Mouse (Mus musculus): Measurements from ENCODE around the gene Npr2. TPM values are rescaled to one million over a fixed set of nuclear protein-coding genes. Genes with fewer than 3 reads are reported as not detected.

The Npr2 gene
- polyA plus RNA-seq, 1 experiment from 2014 or later: 12.8 TPM

GRCm38 (mm10) chr4:43656339-43657109, 24.8 kb downstream of the Npr2 start, which contains the start of gene Hint2:
Gene Hint2 (minus strand): TSS chr4:43656466.
- Histone ChIP-seq H3K9ac (peak within 1 kb of the TSS; percentile 97), H3K36me3 (replicated peaks) (no peaks in the 10 kb centered on the region), H3K27me3 (replicated peaks) (0 out of 2 replicates have a peak, but pooled peaks cover 7% of the 10 kb centered on the region), H3K4me2 (peak within 1 kb of the TSS; percentile 93), H3K4me3 (peak within 1 kb of the TSS; percentile 93), H3K27ac (peak within 1 kb of the TSS; percentile 95), H3K4me1 (peaks cover 13% of the 10 kb centered on the region), H3K9me3 (no peaks in the 10 kb centered on the region)
- peak; percentile 98 for ATAC-seq (replicated peaks)
- 2% methylated on average over 34 of the region's 34 CpGs for WGBS

DNA sequence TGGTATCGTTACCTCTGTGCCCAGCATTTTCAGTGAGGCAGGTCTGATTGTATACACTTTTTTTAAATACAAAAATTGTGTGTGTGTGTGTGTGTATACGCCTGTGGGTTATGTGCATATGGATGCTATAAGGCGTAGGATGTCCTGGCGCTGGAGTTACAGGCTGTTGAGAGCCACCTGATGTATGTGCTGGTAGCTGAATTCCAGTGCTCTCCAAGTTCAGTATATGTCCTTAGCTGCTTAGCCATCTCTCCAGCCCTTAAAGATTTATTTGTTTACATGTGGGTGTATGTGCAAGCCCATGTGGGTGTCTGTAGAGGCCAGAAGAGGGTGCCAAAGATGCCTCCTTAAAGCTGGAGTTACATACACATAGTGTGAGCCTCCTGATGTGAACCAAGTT, 25.4 kb downstream of the Npr2 start:
- Histone ChIP-seq H3K4me1 (peaks cover 13% of the 10 kb centered on the region), H3K27me3 (replicated peaks) (0 out of 2 replicates have a peak, but pooled peaks cover 9% of the 10 kb centered on the region), H3K36me3 (replicated peaks) (no peaks in the 10 kb centered on the region), H3K27ac (peak overlapping the region; percentile 95), H3K9ac (no peak overlapping the region), H3K9me3 (no peaks in the 10 kb centered on the region), H3K4me2 (peak overlapping the region; percentile 93), H3K4me3 (peak overlapping the region; percentile 93)
- ATAC-seq (replicated peaks): no peak
- 60% methylated on average over 4 of the region's 4 CpGs for WGBS

GRCm38 (mm10) chr4:43666412-43666811, 34.7 kb downstream of the Npr2 start:
- Histone ChIP-seq H3K27ac (no peak overlapping the region), H3K4me3 (no peak overlapping the region), H3K36me3 (replicated peaks) (no peaks in the 10 kb centered on the region), H3K4me1 (peaks cover 24% of the 10 kb centered on the region), H3K9me3 (no peaks in the 10 kb centered on the region), H3K4me2 (no peak overlapping the region), H3K9ac (no peak overlapping the region), H3K27me3 (replicated peaks) (peaks cover 23% of the 10 kb centered on the region)
- WGBS: 26% methylated on average over 4 of the region's 4 CpGs
- ATAC-seq (replicated peaks): no peak

GRCm38 (mm10) chr4:43668782-43669427, 37.2 kb downstream of the Npr2 start, which contains the start of the genes Tmem8b and Fam221b:
Gene Tmem8b (plus strand): TSS chr4:43668971.
Gene Fam221b (minus strand): TSS chr4:43669145.
- peak within 1 kb of the TSS; percentile 77 for H3K27ac ChIP-seq
- peaks cover 9% of the 10 kb centered on the region for H3K27me3 ChIP-seq (replicated peaks)
- WGBS: 2% methylated on average over 33 of the region's 41 CpGs
- H3K4me3 ChIP-seq: peak within 1 kb of the TSS; percentile 85
- peak; percentile 95 for ATAC-seq (replicated peaks)
- peak within 1 kb of the TSS; percentile 92 for H3K4me2 ChIP-seq
- H3K36me3 ChIP-seq (replicated peaks): no peaks in the 10 kb centered on the region
- no peaks in the 10 kb centered on the region for H3K9me3 ChIP-seq
- peaks cover 42% of the 10 kb centered on the region for H3K4me1 ChIP-seq
- peak within 1 kb of the TSS; percentile 87 for H3K9ac ChIP-seq

DNA sequence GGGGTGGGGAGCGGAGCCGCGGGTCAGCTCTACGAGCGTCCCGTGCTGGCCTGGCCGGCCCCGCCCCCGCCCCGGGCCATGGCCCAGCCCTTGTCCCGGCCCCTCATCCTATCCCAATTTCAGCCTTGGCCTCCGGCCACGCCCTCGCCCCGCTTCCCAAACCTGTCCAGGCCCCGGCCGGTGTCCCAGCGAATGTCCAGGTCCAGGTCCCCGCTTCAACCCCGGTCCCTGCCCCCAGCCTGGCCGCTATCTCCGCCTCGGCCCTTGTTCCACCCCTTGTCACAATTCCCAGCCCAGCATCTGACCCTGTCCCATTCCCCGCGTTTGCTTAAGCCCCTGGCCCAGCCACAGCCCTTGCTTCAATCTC, 37.7 kb downstream of the Npr2 start:
- peak overlapping the region; percentile 87 for H3K9ac ChIP-seq
- peaks cover 8% of the 10 kb centered on the region for H3K27me3 ChIP-seq (replicated peaks)
- under 1% methylated on average over 25 of the region's 25 CpGs for WGBS
- H3K27ac ChIP-seq: peak overlapping the region; percentile 77
- H3K36me3 ChIP-seq (replicated peaks): no peaks in the 10 kb centered on the region; the same call in 1 of the 2 replicates
- H3K4me1 ChIP-seq: peaks cover 42% of the 10 kb centered on the region
- peak overlapping the region; percentile 85 for H3K4me3 ChIP-seq
- ATAC-seq (replicated peaks): peak; percentile 57; the same call in 1 of the 2 replicates
- no peaks in the 10 kb centered on the region for H3K9me3 ChIP-seq
- peak overlapping the region; percentile 92 for H3K4me2 ChIP-seq

DNA sequence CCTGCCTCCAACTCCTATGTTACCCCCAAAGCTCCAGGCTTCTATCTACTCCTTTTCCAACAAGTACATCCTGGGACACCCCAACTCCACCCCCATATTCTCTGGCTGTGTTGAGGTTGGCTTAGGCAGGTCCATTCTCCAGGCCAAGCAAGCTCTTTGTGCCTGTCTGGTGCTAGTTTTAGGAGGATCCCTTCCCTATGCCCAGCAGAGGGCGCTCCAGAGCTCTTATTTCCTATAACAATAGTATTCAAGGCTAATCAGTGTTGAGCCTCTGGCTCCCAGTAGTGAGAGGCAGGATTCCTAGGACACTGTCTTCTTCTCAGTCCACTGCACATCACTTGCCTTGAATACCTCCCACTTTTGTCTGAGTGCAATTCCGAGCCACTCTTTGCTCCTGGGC, 40.3 kb downstream of the Npr2 start:
- H3K9me3 ChIP-seq: no peaks in the 10 kb centered on the region
- H3K9ac ChIP-seq: no peak overlapping the region; the same call in 1 of the 2 replicates
- 0 out of 2 replicates have a peak overlapping the region, but pooled peaks have one; percentile 18 for H3K4me3 ChIP-seq
- peaks cover 13% of the 10 kb centered on the region for H3K36me3 ChIP-seq (replicated peaks)
- no peak overlapping the region for H3K27ac ChIP-seq
- peaks cover 42% of the 10 kb centered on the region for H3K4me1 ChIP-seq
- WGBS: 1% methylated on average over 2 of the region's 2 CpGs
- peak; percentile 21; the same call in 1 of the 2 replicates for ATAC-seq (replicated peaks)
- peak overlapping the region; percentile 92 for H3K4me2 ChIP-seq
- H3K27me3 ChIP-seq (replicated peaks): no peaks in the 10 kb centered on the region

DNA sequence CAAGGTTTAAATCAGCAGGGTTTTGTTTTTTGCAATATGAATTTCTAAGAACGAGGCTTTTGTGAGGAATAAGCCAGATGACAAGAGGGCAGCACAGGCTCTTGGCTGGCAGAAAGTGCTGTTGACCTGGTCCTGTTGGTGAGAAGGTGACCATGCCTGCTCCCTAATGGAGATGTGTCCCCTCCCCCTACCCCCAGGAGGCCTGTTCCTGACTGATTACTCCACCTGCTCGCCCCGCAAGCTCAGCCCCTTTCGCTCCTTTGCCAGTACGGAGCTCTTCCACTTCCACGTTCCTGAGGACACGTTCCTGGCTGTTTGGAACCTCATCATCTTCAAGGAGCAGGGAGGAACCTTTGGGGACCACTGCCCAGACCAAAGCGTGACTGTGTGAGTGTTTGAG, 42.0 kb downstream of the Npr2 start:
- Histone ChIP-seq H3K9me3 (no peaks in the 10 kb centered on the region), H3K4me2 (no peak overlapping the region), H3K9ac (no peak overlapping the region), H3K4me1 (peaks cover 39% of the 10 kb centered on the region), H3K27me3 (replicated peaks) (no peaks in the 10 kb centered on the region), H3K27ac (no peak overlapping the region), H3K4me3 (no peak overlapping the region), H3K36me3 (replicated peaks) (peaks cover 22% of the 10 kb centered on the region)
- WGBS: 76% methylated on average over 8 of the region's 8 CpGs
- no peak for ATAC-seq (replicated peaks)

- Histone ChIP-seq H3K4me1 (peaks cover 33% of the 10 kb centered on the region), H3K4me2 (no peak overlapping the region), H3K9me3 (no peaks in the 10 kb centered on the region), H3K36me3 (replicated peaks) (peaks cover 22% of the 10 kb centered on the region), H3K27ac (no peak overlapping the region), H3K4me3 (no peak overlapping the region), H3K27me3 (replicated peaks) (no peaks in the 10 kb centered on the region), H3K9ac (no peak overlapping the region)
- ATAC-seq (replicated peaks): no peak
- 82% methylated on average over 5 of the region's 5 CpGs for WGBS
Measured at GRCm38 (mm10) chr4:43674974-43675373, 43.2 kb downstream of the Npr2 start.

- H3K4me1 ChIP-seq: peaks cover 27% of the 10 kb centered on the region
- 86% methylated on average over 4 of the region's 4 CpGs for WGBS
- no peak overlapping the region for H3K4me3 ChIP-seq
- no peaks in the 10 kb centered on the region for H3K27me3 ChIP-seq (replicated peaks)
- no peaks in the 10 kb centered on the region for H3K9me3 ChIP-seq
- no peak overlapping the region for H3K9ac ChIP-seq
- H3K4me2 ChIP-seq: no peak overlapping the region
- no peak overlapping the region for H3K27ac ChIP-seq
- H3K36me3 ChIP-seq (replicated peaks): peaks cover 24% of the 10 kb centered on the region
- no peak for ATAC-seq (replicated peaks)
Measured at GRCm38 (mm10) chr4:43675608-43676007, 43.9 kb downstream of the Npr2 start.

DNA sequence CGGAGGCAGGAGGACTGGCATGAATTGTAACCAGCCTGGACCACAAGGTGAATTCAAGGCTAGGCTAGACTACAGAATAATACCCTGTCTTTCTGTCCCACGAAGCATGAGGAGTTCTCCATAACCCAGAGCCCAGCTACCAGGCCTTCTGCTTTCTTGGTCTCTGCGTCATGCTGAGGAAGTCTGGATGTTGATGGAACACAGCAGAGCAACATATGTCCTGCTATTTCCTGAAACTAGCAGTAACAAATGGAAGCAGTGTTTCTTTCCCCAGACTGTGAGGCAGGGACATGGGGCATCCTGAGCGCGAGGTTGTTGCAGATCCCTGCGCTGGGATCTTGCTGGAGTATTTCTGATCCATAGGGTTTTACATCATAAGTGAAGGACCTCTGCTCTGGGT, 46.8 kb downstream of the Npr2 start:
- Histone ChIP-seq H3K4me1 (no peaks in the 10 kb centered on the region), H3K4me3 (no peak overlapping the region), H3K36me3 (replicated peaks) (peaks cover 41% of the 10 kb centered on the region), H3K9me3 (no peaks in the 10 kb centered on the region), H3K27ac (no peak overlapping the region), H3K27me3 (replicated peaks) (no peaks in the 10 kb centered on the region), H3K4me2 (no peak overlapping the region), H3K9ac (no peak overlapping the region)
- no peak for ATAC-seq (replicated peaks)
- WGBS: 87% methylated on average over 6 of the region's 6 CpGs

DNA sequence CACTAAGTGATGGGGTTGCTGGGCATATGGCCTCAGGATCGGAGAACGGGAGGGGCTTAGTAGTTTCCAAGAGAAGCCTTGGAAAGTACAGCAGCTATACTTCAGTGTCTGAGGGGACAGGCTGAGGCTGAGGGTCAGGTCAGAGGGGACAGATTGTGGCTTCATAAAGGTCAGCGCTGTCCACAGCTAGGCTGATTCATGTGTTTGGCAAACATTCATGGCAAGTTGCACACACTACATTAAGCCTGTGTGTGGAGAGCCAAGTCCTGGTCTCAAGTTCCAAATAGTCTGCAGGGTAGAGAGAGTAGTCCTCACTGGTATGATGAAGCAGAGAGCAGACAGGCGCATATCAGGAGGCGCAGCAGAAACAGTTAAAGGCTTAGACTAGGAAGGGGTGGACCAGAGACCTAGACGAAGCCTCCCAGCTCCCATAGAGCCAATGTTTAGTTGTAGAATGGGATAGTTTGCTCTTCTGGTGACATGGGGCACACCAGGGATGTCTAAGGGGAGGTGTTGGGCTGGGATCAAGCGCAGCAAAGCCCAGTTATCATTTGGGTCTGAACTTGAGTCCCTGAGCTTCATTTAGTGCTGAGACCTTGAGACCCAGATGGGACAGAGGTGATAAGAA, 47.8 kb downstream of the Npr2 start:
- Histone ChIP-seq H3K9me3 (no peaks in the 10 kb centered on the region), H3K36me3 (replicated peaks) (peaks cover 48% of the 10 kb centered on the region), H3K9ac (no peak overlapping the region), H3K4me2 (no peak overlapping the region), H3K27ac (no peak overlapping the region), H3K27me3 (replicated peaks) (no peaks in the 10 kb centered on the region), H3K4me1 (no peaks in the 10 kb centered on the region), H3K4me3 (no peak overlapping the region)
- no peak for ATAC-seq (replicated peaks)
- 92% methylated on average over 7 of the region's 7 CpGs for WGBS

DNA sequence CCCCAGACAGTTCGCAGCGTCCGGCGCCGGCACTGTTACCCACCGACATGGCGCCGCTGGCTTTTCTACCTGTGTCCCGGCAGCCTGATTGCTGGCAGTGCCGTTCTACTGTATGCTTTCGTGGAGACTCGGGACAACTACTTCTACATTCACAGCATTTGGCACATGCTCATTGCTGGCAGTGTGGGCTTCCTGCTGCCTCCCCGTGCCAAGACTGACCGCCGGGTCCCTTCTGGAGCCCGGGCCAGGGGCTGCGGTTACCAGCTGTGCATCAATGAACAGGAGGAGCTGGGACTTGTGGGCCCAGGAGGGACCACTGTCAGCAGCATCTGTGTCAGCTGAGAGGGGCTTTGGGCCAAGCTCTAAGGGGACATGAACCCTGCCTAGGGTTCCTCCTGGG, 58.3 kb downstream of the Npr2 start:
- no peaks in the 10 kb centered on the region for H3K9me3 ChIP-seq
- H3K4me1 ChIP-seq: no peaks in the 10 kb centered on the region
- no peak overlapping the region for H3K4me3 ChIP-seq
- WGBS: 93% methylated on average over 17 of the region's 17 CpGs
- H3K27ac ChIP-seq: no peak overlapping the region
- ATAC-seq (replicated peaks): no peak
- H3K4me2 ChIP-seq: no peak overlapping the region
- H3K36me3 ChIP-seq (replicated peaks): peaks cover 39% of the 10 kb centered on the region; the same call in 1 of the 2 replicates
- no peaks in the 10 kb centered on the region for H3K27me3 ChIP-seq (replicated peaks)
- no peak overlapping the region for H3K9ac ChIP-seq

Data from midbrain, embryonic 15.5 days (tissue).